In the genomic region with DNA sequence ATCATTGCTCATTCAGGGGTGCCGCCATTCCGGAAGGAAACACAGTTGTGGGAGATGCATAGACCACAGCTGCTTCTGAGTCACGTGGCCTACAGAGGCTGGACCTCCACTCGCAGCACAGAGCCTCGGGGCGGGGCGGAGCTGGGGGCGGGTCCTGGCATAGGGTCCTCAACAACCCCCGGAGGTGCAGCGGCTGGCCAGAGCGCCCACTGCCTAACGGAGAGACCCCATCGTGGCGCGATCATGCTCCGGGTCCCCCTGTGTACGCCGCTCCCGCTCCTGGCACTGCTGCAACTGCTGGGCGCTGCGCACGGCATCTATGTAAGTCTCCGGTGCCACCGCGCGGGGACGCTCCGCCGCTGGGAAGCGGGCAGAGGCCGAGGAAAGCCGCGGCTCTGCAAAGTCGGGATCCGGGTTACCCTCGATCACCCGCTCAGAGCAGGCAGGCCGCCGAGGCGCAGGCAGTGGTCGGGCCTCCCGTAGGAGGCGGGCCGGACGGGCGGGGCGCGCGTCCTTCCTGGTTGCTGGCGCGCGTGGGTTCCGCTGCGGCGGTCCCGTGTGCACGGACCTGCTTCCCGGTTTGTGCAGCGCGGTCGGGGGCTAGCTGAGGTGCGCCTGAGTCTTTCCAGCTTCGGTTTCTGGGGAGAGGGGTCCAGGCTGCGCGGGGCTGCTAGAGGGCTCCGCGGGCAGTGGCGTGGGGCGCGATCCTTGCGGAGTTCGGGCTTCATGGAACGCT, we compare ENCODE assay signal across 8 mouse cellular contexts. TPM values are rescaled to one million over a fixed set of nuclear protein-coding genes. Genes with fewer than 3 reads are reported as not detected.
DNase-seq lines count a peak whose midpoint lies in the region; ATAC-seq and TF ChIP-seq lines count a peak whose summit lies in the region.

Gene Glb1, plus strand, starts transcription at position 128 of the 736 bp plus-strand sequence.
Gene Tmppe, plus strand, starts transcription at position 157 of the 736 bp plus-strand sequence.

- no peak for TF ChIP-seq CTCF in cortical plate, adult 2 months (IDR thresholded peaks at IDR 0.05; ENCODE audit: extremely low read depth, insufficient read depth, low read length)
- peak; percentile 50 for TF ChIP-seq CTCF in left cerebral cortex, adult 2 months (IDR thresholded peaks at IDR 0.05)

- H3K4me1 ChIP-seq in cortical plate, adult 2 months (ENCODE audit: control insufficient read depth, insufficient read depth, low read length), result no peaks in the 10 kb centered on the region

- peak within 1 kb of the TSS; percentile 92 for H3K27ac ChIP-seq in cortical plate, adult 2 months (ENCODE audit: insufficient read depth, low read length)
- peak within 1 kb of the TSS; percentile 97 for H3K27ac ChIP-seq in left cerebral cortex, adult 2 months
- peak within 1 kb of the TSS; percentile 83 for H3K27ac ChIP-seq in macrophage

- DNase-seq in gastrocnemius, adult 8-10 months (ENCODE audit: low spot score in 2 of 2), result peak; percentile 55 to 59
- DNase-seq in hindlimb bud, embryonic 11.5 days (ENCODE audit: extremely low spot score, low read depth, low spot score), result peak; percentile 69
- DNase-seq in left cerebral cortex, adult 2 months (ENCODE audit: extremely low spot score in 1 of 2, low spot score in 2 of 2), result peak; percentile 69 to 70
- peak; percentile 82 for DNase-seq in right cerebral cortex, adult 18-20 months
- DNase-seq in urinary bladder, adult 2 months (ENCODE audit: low spot score), result peak; percentile 70

- H3K79me2 ChIP-seq in macrophage (ENCODE audit: inconsistent target), result peaks cover 48% of the 10 kb centered on the region

- intact Hi-C loops in left cerebral cortex, adult 2 months (cut with DNase I), result no loop called here

- peak; percentile 96 for ATAC-seq in activated CD4-positive, CD25-positive, alpha-beta regulatory T cell, adult 4 months

- 3% methylated on average over 66 of the region's 73 CpGs for WGBS in macrophage (ENCODE audit: missing documents)

- peaks cover 24% of the 10 kb centered on the region for H3K36me3 ChIP-seq in macrophage (ENCODE audit: inconsistent target)

- TF ChIP-seq POLR2A in cortical plate, adult 2 months (IDR thresholded peaks at IDR 0.05; ENCODE audit: extremely low read depth, insufficient read depth, low read length), result peak; percentile 65

- peak within 1 kb of the TSS; percentile 84 for H3K4me3 ChIP-seq in cortical plate, adult 2 months (ENCODE audit: insufficient read depth, low read length)
- peak within 1 kb of the TSS; percentile 97 for H3K4me3 ChIP-seq in left cerebral cortex, adult 2 months
- H3K4me3 ChIP-seq in macrophage (ENCODE audit: inconsistent target), result peak within 1 kb of the TSS; percentile 80

RNA-seq across cellular contexts. Expression of gene Glb1, which starts in this region (rescaled TPM):
- polyA plus RNA-seq in activated CD4-positive, CD25-positive, alpha-beta regulatory T cell, adult 4 months (2017; shearing (Covaris generic)), result 10 to 100 TPM; 32.1 to 32.4 TPM
- 26.0 and 27.0 TPM in 2 replicates for polyA plus RNA-seq in cortical plate, adult 2 months (2012; rRNA removed)
- 1 to 10 TPM; 2.7 to 3.4 (median 3.0) TPM for total RNA-seq in gastrocnemius, adult 8-10 months (2022)
- total RNA-seq in left cerebral cortex, adult 2 months (2021), result 10 to 100 TPM; 24.5 to 24.7 TPM
- total RNA-seq in macrophage (2018; cell fraction: chromatin; rRNA removed), result 10 to 100 TPM in 22 of 26 experiments, 1 to 10 TPM in 4; 5.9 to 35.9 (median 25.6) TPM
- total RNA-seq in macrophage (2018; cell fraction: cytosol; rRNA removed), result 100 to 1,000 TPM in 12 of 26 experiments, 10 to 100 TPM in 14; 65.6 to 156 (median 95.6) TPM
- total RNA-seq in macrophage (2018; cell fraction: nucleus; rRNA removed), result 100 to 1,000 TPM in 13 of 26 experiments, 10 to 100 TPM in 13; 24.4 to 132 (median 99.7) TPM
- polyA plus RNA-seq in macrophage (2018), result 100 to 183 TPM (median 148 TPM) in 3 replicates
- polyA plus RNA-seq in urinary bladder, adult 2 months (2012; rRNA removed), result 31.6 and 32.3 TPM in 2 replicates

RNA-seq across cellular contexts. Expression of gene Tmppe, which starts in this region (rescaled TPM):
- 10 to 100 TPM in 1 of 2 experiments, 1 to 10 TPM in 1; 9.1 to 14.3 TPM for polyA plus RNA-seq in activated CD4-positive, CD25-positive, alpha-beta regulatory T cell, adult 4 months (2017; shearing (Covaris generic))
- polyA plus RNA-seq in cortical plate, adult 2 months (2012; rRNA removed), result 4.3 and 5.1 TPM in 2 replicates
- total RNA-seq in gastrocnemius, adult 8-10 months (2022), result 1 to 10 TPM; 1.1 to 1.7 (median 1.4) TPM
- total RNA-seq in left cerebral cortex, adult 2 months (2021), result 10 to 100 TPM; 12.0 to 13.2 TPM
- total RNA-seq in macrophage (2018; cell fraction: chromatin; rRNA removed), result 10 to 100 TPM in 21 of 26 experiments, 1 to 10 TPM in 5; 4.2 to 45.1 (median 18.8) TPM
- total RNA-seq in macrophage (2018; cell fraction: cytosol; rRNA removed), result 10 to 100 TPM in 17 of 26 experiments, 1 to 10 TPM in 9; 5.9 to 20.7 (median 12.2) TPM
- 10 to 100 TPM; 10.3 to 44.3 (median 21.3) TPM for total RNA-seq in macrophage (2018; cell fraction: nucleus; rRNA removed)
- polyA plus RNA-seq in macrophage (2018), result 6.0 to 12.5 TPM (median 9.7 TPM) in 3 replicates
- polyA plus RNA-seq in urinary bladder, adult 2 months (2012; rRNA removed), result 5.0 and 5.8 TPM in 2 replicates

Comparison
In these comparisons a context has a peak if more than half of its experiments do, and no peak if none do; other contexts are left out.
1. Peak in every context shown above with its lines: DNase-seq, ATAC-seq, H3K4me3 ChIP-seq and H3K27ac ChIP-seq.
2. RNA of gene Glb1 (total RNA-seq): 24.5 to 24.7 TPM in left cerebral cortex, adult 2 months; 2.7 to 3.4 TPM in gastrocnemius, adult 8-10 months; every median in the first group is over 4 times any median in the second.
3. RNA of gene Tmppe (total RNA-seq): 12.0 to 13.2 TPM in left cerebral cortex, adult 2 months; 1.1 to 1.7 TPM in gastrocnemius, adult 8-10 months; every median in the first group is over 4 times any median in the second.